Mouse (Mus musculus): ENCODE results near the gene Slco2a1.

- TF ChIP-seq MAX (IDR thresholded peaks at IDR 0.05; ENCODE audit: low read depth) (no peak), MYOD1 (IDR thresholded peaks at IDR 0.05; ENCODE audit: control insufficient read depth in 1 of 3, insufficient read length in 2 of 3, low read depth in 2 of 3) (no peak), POLR2AphosphoS2 (IDR thresholded peaks at IDR 0.05; ENCODE audit: insufficient read length, low read depth) (no peak)
Measured at GRCm38 (mm10) chr9:102972393-102973050, 16.0 kb upstream of the Slco2a1 start.
